Mouse (Mus musculus) A20 (cell line): ENCODE measurements around the gene Gm10230.
"Not testable (repeated sequence)": the region's sequence is repeated elsewhere in the genome, so short reads cannot be mapped to it uniquely, and the experiment has no call there.

Experiments
- DNase-seq: peaks from one replicate; pipeline ENCODE4 v3.0.0-alpha.2; 2011; ENCODE audit warnings: low read depth, low spot score

The Gm10230 gene

DNA sequence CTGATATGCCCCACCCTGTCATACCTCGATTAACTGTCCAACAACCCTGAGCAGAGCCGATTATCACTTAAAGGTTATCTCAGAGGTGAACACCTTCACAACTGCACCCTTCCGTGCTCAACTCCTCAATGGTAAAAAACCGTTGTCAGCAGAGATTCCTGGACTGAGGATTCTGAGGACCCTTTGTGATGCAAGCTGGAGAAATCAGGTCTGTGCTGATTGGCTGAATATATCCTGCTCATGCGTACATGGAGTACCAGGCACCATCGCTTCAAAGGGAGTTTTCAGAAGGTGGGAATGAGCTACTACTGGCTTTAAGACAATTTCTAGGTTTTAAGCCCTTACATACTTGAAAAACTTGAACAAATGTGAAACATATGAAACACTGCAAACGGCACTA is at the start of gene Gm10230:
Gene Gm10230, minus strand, starts transcription at position 101 of the 400 bp plus-strand sequence.
- not testable (repeated sequence) for DNase-seq
